Mouse (Mus musculus): Measurements from ENCODE around the gene Espnl. TPM values are rescaled to one million over a fixed set of nuclear protein-coding genes. Genes with fewer than 3 reads are reported as not detected.

Espnl gene
- polyA plus RNA-seq, 1 experiment from 2014 or later: 0.18 TPM

DNA sequence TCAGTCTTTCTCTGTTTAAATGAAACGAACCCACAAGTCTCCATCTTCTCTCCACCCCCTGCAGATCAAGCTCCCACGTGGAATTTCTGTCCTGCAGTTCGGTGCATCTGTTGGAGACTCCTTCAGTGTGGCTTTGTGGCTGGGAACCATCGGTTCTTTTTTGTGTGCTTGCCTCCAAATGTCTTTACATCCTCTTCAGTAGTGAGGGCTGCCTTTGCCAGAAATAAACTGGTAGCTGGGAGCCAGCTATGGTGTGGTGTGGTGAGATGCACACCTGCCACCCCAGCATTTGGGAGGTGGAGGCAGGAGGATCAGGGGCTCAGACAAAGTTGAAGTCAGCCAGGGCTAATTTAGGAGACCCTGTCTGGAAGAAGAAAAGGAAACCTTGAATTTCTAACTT is 10.2 kb downstream of the Espnl start:
- H3K27ac ChIP-seq: 0 out of 2 replicates have a peak overlapping the region, but pooled peaks have one; percentile 23
- no peaks in the 10 kb centered on the region for H3K27me3 ChIP-seq
- ATAC-seq (ENCODE audit: insufficient number of reproducible peaks, insufficient read depth, low FRiP score, low TSS enrichment): no peak
- 56% methylated on average over 4 of the region's 4 CpGs for WGBS
- no peaks in the 10 kb centered on the region for H3K9me3 ChIP-seq
- no peak overlapping the region for H3K9ac ChIP-seq
- 0 out of 2 replicates have a peak, but pooled peaks cover 3% of the 10 kb centered on the region for H3K4me1 ChIP-seq
- H3K4me2 ChIP-seq (replicated peaks): no peak overlapping the region
- H3K4me3 ChIP-seq: no peak overlapping the region
- no peaks in the 10 kb centered on the region for H3K36me3 ChIP-seq

DNA sequence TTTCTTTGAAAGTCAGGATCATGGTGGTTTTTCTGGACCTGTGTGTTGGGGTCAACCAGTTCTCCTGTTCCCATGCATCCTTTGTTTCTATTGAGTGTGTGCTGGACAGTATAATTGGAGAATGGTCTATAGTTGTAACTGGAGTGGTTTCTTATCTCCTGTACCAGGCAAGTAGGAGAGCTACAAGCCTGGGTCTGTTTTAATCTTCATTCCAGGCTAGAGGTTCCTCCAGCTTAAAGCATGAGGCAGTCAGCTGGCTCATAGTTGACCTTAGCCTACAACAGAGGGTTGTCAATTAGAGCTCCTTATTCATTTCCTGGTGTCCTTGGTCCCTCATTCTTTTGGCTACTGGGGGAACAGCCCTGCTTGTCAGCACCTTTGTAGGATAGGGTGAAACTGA is 11.7 kb downstream of the Espnl start:
- no peak overlapping the region for H3K9ac ChIP-seq
- no peaks in the 10 kb centered on the region for H3K27me3 ChIP-seq
- H3K4me1 ChIP-seq: 0 out of 2 replicates have a peak, but pooled peaks cover 3% of the 10 kb centered on the region
- H3K27ac ChIP-seq: no peak overlapping the region
- no peak for ATAC-seq (ENCODE audit: insufficient number of reproducible peaks, insufficient read depth, low FRiP score, low TSS enrichment)
- no peaks in the 10 kb centered on the region for H3K9me3 ChIP-seq
- no peak overlapping the region for H3K4me3 ChIP-seq
- no peak overlapping the region for H3K4me2 ChIP-seq (replicated peaks)
- H3K36me3 ChIP-seq: no peaks in the 10 kb centered on the region

DNA sequence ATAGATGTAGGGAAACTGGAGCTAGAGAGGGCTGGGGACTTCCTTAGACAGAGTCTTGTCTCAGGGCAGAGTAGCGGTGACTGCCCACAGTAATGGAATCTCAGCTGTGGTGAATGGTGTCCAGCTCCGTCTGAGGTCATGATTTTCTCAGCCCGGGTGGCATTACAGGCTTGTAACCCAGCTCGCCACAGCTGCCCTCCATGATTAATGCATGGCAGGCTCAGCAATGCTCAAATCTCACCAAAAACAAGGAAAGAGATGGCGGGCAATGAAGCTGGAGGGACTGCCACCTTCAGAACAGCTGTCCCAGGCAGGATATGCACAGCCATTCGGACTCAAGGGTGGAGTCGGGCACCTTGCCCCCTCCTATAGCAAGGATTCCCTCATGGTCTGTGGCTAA is 15.5 kb downstream of the Espnl start:
- 85% methylated on average over 7 of the region's 7 CpGs for WGBS
- ATAC-seq (ENCODE audit: insufficient number of reproducible peaks, insufficient read depth, low FRiP score, low TSS enrichment): no peak
- Histone ChIP-seq H3K4me2 (replicated peaks) (no peak overlapping the region), H3K4me3 (no peak overlapping the region), H3K9me3 (no peaks in the 10 kb centered on the region), H3K36me3 (no peaks in the 10 kb centered on the region), H3K27ac (no peak overlapping the region), H3K27me3 (peaks cover 14% of the 10 kb centered on the region), H3K4me1 (0 out of 2 replicates have a peak, but pooled peaks cover 3% of the 10 kb centered on the region), H3K9ac (no peak overlapping the region)

DNA sequence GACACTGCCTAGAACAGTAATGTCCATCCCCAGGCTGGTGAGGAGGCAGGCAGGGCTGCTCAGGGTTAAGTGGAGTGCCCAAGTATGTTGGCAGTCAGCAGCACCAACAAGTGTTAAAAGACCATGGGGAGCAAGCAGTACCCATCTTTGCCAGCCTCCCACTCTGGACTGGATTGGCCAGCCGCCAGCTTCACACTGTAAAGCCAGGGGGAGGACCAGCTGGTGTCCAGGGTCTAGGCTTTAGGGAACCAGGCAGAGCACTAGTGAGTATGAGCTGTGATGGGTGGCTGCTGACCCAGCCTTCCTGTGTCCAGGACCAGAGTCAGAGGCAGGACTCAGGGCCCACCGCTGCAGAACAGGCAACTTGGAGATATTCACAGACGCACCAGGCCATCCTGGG is 22.1 kb downstream of the Espnl start:
- H3K4me2 ChIP-seq (replicated peaks): no peak overlapping the region
- no peak for ATAC-seq (ENCODE audit: insufficient number of reproducible peaks, insufficient read depth, low FRiP score, low TSS enrichment)
- peaks cover 10% of the 10 kb centered on the region for H3K4me1 ChIP-seq
- WGBS: 86% methylated on average over 3 of the region's 3 CpGs
- no peak overlapping the region for H3K27ac ChIP-seq
- no peak overlapping the region for H3K4me3 ChIP-seq
- no peaks in the 10 kb centered on the region for H3K36me3 ChIP-seq
- no peak overlapping the region for H3K9ac ChIP-seq
- peaks cover 61% of the 10 kb centered on the region for H3K27me3 ChIP-seq
- no peaks in the 10 kb centered on the region for H3K9me3 ChIP-seq

DNA sequence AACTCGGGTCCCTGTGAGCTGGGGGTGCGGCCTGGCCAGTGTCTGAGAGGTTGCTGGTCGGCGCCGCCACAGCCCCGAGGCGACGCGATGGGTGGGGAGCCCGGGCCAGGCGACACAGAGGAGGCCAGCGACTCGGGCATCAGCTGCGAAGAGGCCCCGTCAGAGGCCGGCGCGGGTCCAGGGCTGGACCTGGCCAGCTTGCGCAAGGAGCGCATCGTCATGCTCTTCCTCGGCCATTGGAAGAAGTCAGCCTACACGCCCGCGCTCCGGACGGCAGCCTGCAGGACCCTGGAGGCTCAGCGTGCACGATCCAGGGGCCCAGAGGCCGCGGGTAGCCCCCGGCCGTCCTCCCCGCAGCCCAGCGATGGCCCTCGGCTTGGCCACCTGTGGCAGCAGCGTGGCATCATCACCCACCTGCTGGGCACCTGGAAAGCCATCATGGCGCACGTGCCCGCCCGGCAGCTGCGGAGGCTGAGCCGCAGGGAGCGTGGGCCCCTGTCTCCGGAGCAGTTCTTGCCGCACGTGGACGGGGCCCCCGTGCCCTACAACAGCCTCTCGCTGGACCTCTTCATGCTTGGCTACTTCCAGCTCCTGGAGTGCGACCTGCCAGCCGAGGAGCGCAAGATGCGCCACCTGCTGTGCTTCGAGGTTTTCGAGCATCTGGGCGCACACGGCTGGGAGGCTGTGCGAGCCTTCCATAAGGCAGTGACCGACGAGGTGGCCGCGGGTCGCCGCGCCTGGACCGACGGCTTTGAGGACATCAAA is 23.2 kb downstream of the Espnl start:
- Histone ChIP-seq H3K36me3 (no peaks in the 10 kb centered on the region), H3K9me3 (no peaks in the 10 kb centered on the region), H3K27ac (no peak overlapping the region), H3K4me1 (peaks cover 10% of the 10 kb centered on the region), H3K9ac (no peak overlapping the region), H3K4me3 (peak overlapping the region; percentile 31), H3K27me3 (peaks cover 61% of the 10 kb centered on the region), H3K4me2 (replicated peaks) (peak overlapping the region; percentile 56)
- WGBS: 4% methylated on average over 67 of the region's 68 CpGs
- ATAC-seq (ENCODE audit: insufficient number of reproducible peaks, insufficient read depth, low FRiP score, low TSS enrichment): no peak

DNA sequence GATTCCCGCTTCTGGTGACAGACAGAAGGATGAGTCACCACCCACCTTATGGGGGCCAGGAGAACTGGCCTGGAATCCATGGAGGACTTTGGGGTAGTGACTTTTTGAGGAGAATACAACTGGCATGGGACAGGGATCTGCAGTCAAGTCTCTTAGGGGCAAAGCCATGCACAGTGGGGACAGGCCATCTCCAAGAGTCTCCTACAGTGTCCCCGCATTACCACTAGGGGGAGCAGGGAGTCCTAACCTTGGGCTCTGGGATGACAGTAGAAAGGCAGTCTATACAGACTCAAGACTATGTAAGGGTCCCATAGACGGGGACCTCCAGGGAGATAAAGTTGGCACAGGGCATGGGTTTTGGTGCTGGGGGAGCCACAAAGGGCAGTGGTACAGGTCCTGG is 25.0 kb downstream of the Espnl start:
- Histone ChIP-seq H3K4me1 (peaks cover 10% of the 10 kb centered on the region), H3K4me3 (no peak overlapping the region), H3K4me2 (replicated peaks) (no peak overlapping the region), H3K36me3 (no peaks in the 10 kb centered on the region), H3K9ac (no peak overlapping the region), H3K27me3 (peaks cover 51% of the 10 kb centered on the region), H3K27ac (no peak overlapping the region), H3K9me3 (no peaks in the 10 kb centered on the region)
- ATAC-seq (ENCODE audit: insufficient number of reproducible peaks, insufficient read depth, low FRiP score, low TSS enrichment): no peak
- 34% methylated on average over 3 of the region's 3 CpGs for WGBS

DNA sequence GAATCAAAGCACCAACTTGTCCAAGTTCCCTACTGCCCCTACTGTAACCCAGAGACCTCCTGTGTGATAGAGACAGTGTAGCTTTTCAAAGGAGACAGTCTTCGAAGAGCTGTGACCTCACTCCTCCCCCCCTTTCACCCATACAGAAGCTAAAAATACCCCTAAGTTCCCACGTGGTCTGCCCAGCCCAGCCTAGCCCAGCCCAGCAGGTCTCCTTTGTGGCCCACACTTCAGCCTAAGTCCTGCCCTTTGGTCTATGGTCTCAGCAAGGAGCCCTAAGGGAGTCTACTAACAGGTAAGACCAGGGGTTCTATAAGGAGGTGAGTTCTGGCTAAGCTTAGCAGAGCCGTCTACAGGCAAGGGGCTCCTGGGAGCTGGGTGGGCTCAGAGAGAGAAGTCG is 29.0 kb downstream of the Espnl start, which contains the start of gene Klhl30:
TSS of gene Klhl30 (plus strand) at position 176 of the 400 bp plus-strand sequence.
- H3K9ac ChIP-seq: no peak within 1 kb of the TSS
- no peaks in the 10 kb centered on the region for H3K36me3 ChIP-seq
- no peak within 1 kb of the TSS for H3K4me2 ChIP-seq (replicated peaks)
- 59% methylated on average over 4 of the region's 4 CpGs for WGBS
- no peak within 1 kb of the TSS for H3K4me3 ChIP-seq
- peaks cover 12% of the 10 kb centered on the region for H3K27me3 ChIP-seq
- no peak for ATAC-seq (ENCODE audit: insufficient number of reproducible peaks, insufficient read depth, low FRiP score, low TSS enrichment)
- no peak within 1 kb of the TSS for H3K27ac ChIP-seq
- H3K9me3 ChIP-seq: no peaks in the 10 kb centered on the region
- H3K4me1 ChIP-seq: no peaks in the 10 kb centered on the region

DNA sequence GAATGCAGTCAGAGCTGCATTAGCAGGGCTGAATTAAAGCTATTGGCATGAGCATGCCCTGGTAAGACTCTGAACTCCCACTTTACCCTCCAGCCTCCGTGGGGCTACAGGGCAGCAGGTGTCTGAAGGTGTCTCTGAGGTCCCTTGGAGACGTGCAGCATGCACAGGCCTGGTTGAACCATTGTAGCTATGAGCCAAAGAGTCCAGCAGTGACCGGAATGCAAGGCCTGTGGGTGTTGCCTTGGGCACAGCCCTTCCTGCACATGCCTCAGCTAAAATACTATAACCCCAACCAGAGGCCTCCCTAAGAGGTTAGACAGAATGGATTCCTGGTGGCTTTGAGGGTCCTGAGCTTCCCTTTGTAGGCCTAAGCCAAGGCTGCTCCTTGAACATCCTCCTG is 29.4 kb downstream of the Espnl start:
- Histone ChIP-seq H3K9me3 (no peaks in the 10 kb centered on the region), H3K27ac (no peak overlapping the region), H3K4me2 (replicated peaks) (no peak overlapping the region), H3K27me3 (peaks cover 8% of the 10 kb centered on the region), H3K4me3 (no peak overlapping the region), H3K4me1 (no peaks in the 10 kb centered on the region), H3K36me3 (no peaks in the 10 kb centered on the region), H3K9ac (no peak overlapping the region)
- ATAC-seq (ENCODE audit: insufficient number of reproducible peaks, insufficient read depth, low FRiP score, low TSS enrichment): no peak
- WGBS: 66% methylated on average over 3 of the region's 3 CpGs

DNA sequence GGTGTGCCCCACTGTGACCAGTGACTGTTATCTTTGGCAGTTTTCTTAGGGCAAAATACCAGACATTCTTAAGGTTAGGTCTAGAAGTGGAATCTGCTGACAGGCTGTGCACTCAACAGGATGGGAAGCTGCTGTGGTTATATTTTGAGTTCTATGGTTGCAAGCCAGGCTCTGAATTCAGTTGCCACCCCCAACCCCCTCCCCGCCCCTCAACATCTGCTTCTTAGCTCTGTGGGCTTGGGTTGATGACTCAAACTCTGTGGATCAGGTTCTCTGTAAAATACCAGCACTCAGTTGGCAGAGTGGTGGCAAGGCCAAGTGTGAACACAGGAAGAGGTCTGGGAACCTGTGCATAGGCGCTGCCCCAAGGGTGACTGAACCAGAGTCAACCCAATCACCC is 30.4 kb downstream of the Espnl start:
- H3K27me3 ChIP-seq: no peaks in the 10 kb centered on the region

DNA sequence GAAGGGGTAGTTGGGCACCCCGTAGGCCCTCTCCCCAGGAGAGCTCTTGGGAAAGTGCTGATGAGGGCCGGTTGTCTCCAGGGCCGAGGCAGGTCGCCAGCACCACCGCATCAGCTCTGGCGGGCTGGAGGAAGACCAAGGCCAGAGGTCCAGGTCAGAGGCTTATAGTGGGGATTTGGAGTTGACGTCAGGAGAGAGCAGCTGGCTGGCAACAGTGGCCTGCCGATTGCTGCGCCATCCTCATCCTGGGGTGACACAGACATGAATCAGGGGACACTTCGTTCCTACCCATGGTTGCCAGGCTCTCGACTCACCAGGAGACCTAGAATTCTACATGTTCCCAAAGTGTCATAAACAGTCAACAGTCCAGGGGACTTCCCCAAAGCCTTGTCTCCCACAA is 34.2 kb downstream of the Espnl start:
- H3K4me3 ChIP-seq: no peak overlapping the region
- no peaks in the 10 kb centered on the region for H3K9me3 ChIP-seq
- no peaks in the 10 kb centered on the region for H3K4me1 ChIP-seq
- H3K9ac ChIP-seq: no peak overlapping the region
- WGBS: 84% methylated on average over 11 of the region's 11 CpGs
- H3K27ac ChIP-seq: no peak overlapping the region
- H3K36me3 ChIP-seq: no peaks in the 10 kb centered on the region
- no peak overlapping the region for H3K4me2 ChIP-seq (replicated peaks)
- ATAC-seq (ENCODE audit: insufficient number of reproducible peaks, insufficient read depth, low FRiP score, low TSS enrichment): no peak
- H3K27me3 ChIP-seq: no peaks in the 10 kb centered on the region

More for the DNA sequence above, 30.4 kb downstream of the Espnl start:
- H3K4me3 ChIP-seq: no peak overlapping the region
- no peak for ATAC-seq (ENCODE audit: insufficient number of reproducible peaks, insufficient read depth, low FRiP score, low TSS enrichment)
- no peaks in the 10 kb centered on the region for H3K36me3 ChIP-seq
- H3K4me2 ChIP-seq (replicated peaks): no peak overlapping the region
- H3K27ac ChIP-seq: no peak overlapping the region
- no peaks in the 10 kb centered on the region for H3K4me1 ChIP-seq
- H3K9me3 ChIP-seq: no peaks in the 10 kb centered on the region
- 84% methylated on average over 2 of the region's 2 CpGs for WGBS
- H3K9ac ChIP-seq: no peak overlapping the region

DNA sequence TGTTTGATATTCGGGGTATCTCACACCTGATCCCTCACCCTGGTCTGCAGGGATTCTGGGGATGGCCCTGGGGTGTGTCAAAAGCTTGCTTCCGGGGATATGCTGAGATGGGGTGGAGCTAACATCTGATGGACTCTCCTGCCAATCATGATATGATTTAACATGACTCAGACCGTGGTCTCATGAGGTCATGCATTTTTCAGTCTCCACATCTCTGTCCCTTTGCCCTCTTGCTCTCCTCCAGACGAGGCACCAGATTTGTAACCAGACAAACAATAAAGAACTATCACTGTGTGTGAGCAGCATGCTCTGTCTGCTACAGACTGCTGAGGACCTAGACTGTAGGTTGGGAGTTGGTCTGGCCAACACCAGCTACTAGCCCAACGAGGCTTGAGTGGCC is 40.2 kb downstream of the Espnl start:
- 75% methylated on average over 5 of the region's 5 CpGs for WGBS

DNA sequence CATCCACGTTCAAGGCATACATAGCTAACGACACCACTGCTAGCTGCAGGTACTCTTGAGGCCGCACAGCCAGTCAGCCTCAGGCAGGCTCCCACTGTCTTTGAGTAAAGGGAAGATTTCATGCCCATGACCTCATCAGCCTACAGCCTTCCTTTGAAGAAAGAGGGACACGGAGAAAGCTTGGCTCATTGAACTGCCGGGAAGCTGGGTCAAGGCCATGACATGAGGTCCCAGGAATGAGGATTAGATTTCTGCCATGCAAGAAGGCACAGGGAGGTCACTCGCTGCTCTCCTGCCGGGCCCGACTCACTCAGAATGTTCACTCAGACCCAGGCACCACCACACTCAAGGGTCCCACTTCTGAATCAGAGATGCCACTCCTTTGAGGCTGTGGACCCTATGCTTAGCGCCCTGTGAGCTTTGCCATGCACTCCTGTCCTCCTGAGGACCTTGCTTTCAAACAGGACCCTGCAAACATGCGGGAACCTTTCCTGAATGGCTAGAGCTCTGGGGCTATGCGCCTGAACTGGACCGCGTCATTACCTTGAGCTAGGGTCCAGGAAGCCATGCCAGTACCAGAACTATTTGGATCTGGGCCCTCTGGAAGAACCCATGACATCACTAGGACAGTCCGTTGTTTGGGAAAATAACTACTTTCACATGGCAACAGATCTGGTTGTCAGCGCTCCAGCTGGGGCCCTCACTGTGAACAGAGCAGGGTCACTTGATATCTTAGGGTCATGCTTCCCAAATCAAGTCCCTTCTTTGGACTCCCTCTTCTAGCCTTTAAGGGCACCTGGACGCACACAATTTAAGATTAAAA is 43.2 kb downstream of the Espnl start:
- WGBS: 88% methylated on average over 16 of the region's 16 CpGs
- no peak for ATAC-seq (ENCODE audit: insufficient number of reproducible peaks, insufficient read depth, low FRiP score, low TSS enrichment)

More for the DNA sequence above, 40.2 kb downstream of the Espnl start:
- Histone ChIP-seq H3K9ac (no peak overlapping the region), H3K36me3 (no peaks in the 10 kb centered on the region), H3K4me2 (replicated peaks) (no peak overlapping the region), H3K4me1 (peaks cover 9% of the 10 kb centered on the region; the same call in 1 of the 2 replicates), H3K9me3 (no peaks in the 10 kb centered on the region), H3K27me3 (0 out of 2 replicates have a peak, but pooled peaks cover 10% of the 10 kb centered on the region), H3K27ac (no peak overlapping the region), H3K4me3 (no peak overlapping the region)
- no peak for ATAC-seq (ENCODE audit: insufficient number of reproducible peaks, insufficient read depth, low FRiP score, low TSS enrichment)

More for the DNA sequence above, 43.2 kb downstream of the Espnl start:
- Histone ChIP-seq H3K9me3 (no peaks in the 10 kb centered on the region), H3K27ac (no peak overlapping the region), H3K4me3 (no peak overlapping the region), H3K27me3 (0 out of 2 replicates have a peak, but pooled peaks cover 10% of the 10 kb centered on the region), H3K4me2 (replicated peaks) (no peak overlapping the region), H3K4me1 (peaks cover 9% of the 10 kb centered on the region; the same call in 1 of the 2 replicates), H3K36me3 (peaks cover 5% of the 10 kb centered on the region), H3K9ac (no peak overlapping the region)
